Mouse (Mus musculus) lung, postnatal 0 days (tissue): Measurements from ENCODE around the gene Iqub. TPM values are rescaled to one million over a fixed set of nuclear protein-coding genes. Genes with fewer than 3 reads are reported as not detected.

Experiments used
- ATAC-seq: fragments of 200-750 bp; cut with Nextera tagmentation; 2 replicates; pipeline ENCODE4 v1.8.0; 2017; ENCODE audit warnings: moderate library complexity
- DNase-seq: peaks from one replicate; pipeline ENCODE4 v3.0.0-alpha.2; 2016; ENCODE audit warnings: low spot score
- H3K27ac ChIP-seq: fragments of 300-500 bp; sonication (generic); 2 replicates; pipeline ENCODE4 v1.5.1; 2014; ENCODE audit warnings: antibody characterized with exemption, mild to moderate bottlenecking, low read length, mixed read lengths
- H3K27me3 ChIP-seq: fragments of 300-500 bp; sonication (generic); replicated peaks from 2 replicates; pipeline ENCODE4 v1.6.1; 2014; ENCODE audit warnings: low read length, mixed read lengths; ENCODE audit not compliant: insufficient read depth
- H3K36me3 ChIP-seq: fragments of 300-500 bp; sonication (generic); 2 replicates; pipeline ENCODE4 v1.6.1; 2014; ENCODE audit warnings: low read length, mixed read lengths; ENCODE audit not compliant: insufficient read depth
- H3K4me1 ChIP-seq: fragments of 300-500 bp; sonication (generic); 2 replicates; pipeline ENCODE4 v1.6.1; 2014; ENCODE audit warnings: antibody characterized with exemption, low read depth, low read length, mixed read lengths; ENCODE audit not compliant: insufficient read depth
- H3K4me2 ChIP-seq: fragments of 300-500 bp; sonication (generic); replicated peaks from 2 replicates; pipeline ENCODE4 v1.6.1; 2014; ENCODE audit warnings: low read depth, mild to moderate bottlenecking, low read length, moderate library complexity, mixed read lengths
- H3K4me3 ChIP-seq: fragments of 300-500 bp; sonication (generic); 2 replicates; pipeline ENCODE4 v1.5.1; 2014; ENCODE audit warnings: low read depth, low read length
- H3K9ac ChIP-seq: fragments of 300-500 bp; sonication (generic); replicated peaks from 2 replicates; pipeline ENCODE4 v1.6.1; 2014; ENCODE audit warnings: low read depth, mild to moderate bottlenecking
- H3K9me3 ChIP-seq: fragments of 300-500 bp; sonication (generic); 2 replicates; pipeline ENCODE4 v1.6.1; 2016; ENCODE audit warnings: low read length, mixed read lengths
- CTCF ChIP-seq: IDR thresholded peaks from 2 replicates; pipeline ENCODE4 v1.5.1; 2016; ENCODE audit warnings: antibody characterized with exemption, mild to moderate bottlenecking
- EP300 ChIP-seq: IDR thresholded peaks from 2 replicates; pipeline ENCODE4 v1.6.1; 2016; ENCODE audit warnings: antibody characterized with exemption, mild to moderate bottlenecking, control low read depth
- WGBS: fragments of 180-500 bp; shearing (Covaris S2); extraction: QIAGEN DNeasy Blood & Tissue Kit; methylation state at CpG from one replicate; pipeline ENCODE4 v1.1.7; 2014; 5-methylcytosine and 5-hydroxymethylcytosine counted together
- polyA plus RNA-seq: library from polyadenylated mRNA; unstranded; fragments of >200 nt; fragmentation: Nextera tagmentation; extraction: Ambion mirVana; gene quantifications from 2 replicates; pipeline ENCODE4 v1.2.1, GENCODE M21; 2015

Iqub gene
- polyA plus RNA-seq, 1 experiment from 2014 or later, result 1.9 TPM

DNA sequence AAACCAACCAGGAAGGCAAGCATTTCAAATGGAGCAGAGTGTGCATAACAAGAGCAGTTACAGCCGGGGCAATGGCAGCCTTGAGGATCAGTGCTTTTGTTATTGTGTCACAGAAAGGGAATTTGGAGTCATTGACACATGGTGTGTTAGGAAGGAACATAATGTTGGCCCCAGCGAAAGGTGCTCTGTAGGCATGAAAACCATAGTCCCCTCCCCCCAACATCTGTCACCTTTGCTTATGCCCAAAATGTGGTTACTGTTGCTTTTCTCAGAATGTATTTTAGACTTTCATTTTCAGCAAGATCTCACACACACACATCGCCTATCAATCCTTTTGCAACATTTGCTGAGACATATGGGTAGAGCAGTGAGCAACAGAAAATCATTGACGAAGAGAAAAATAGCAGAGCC lies 117.6 kb downstream of the Iqub start:
- no peaks in the 10 kb centered on the region for H3K9me3 ChIP-seq
- no peaks in the 10 kb centered on the region for H3K36me3 ChIP-seq
- DNase-seq (no peak), ATAC-seq (no peak)
- no peak overlapping the region for H3K4me2 ChIP-seq
- H3K4me3 ChIP-seq, result no peak overlapping the region
- H3K9ac ChIP-seq, result no peak overlapping the region
- TF ChIP-seq EP300 (no peak), CTCF (no peak)
- 88% methylated on average over 4 of the region's 4 CpGs for WGBS
- H3K27me3 ChIP-seq, result no peaks in the 10 kb centered on the region
- H3K4me1 ChIP-seq, result no peaks in the 10 kb centered on the region
- no peak overlapping the region for H3K27ac ChIP-seq

Other genes with a start within 250 kb of the Iqub start
- 227 and 244 TPM in 2 replicates for gene Ndufa5, start 12.9 kb upstream of the Iqub start, polyA plus RNA-seq
- gene Asb15, start 13.1 kb upstream of the Iqub start, polyA plus RNA-seq, result 0.02 and 0.07 TPM in 2 replicates
- 0.47 and 0.83 TPM in 2 replicates for gene Lmod2, start 82.7 kb upstream of the Iqub start, polyA plus RNA-seq
- 88.3 and 93.5 TPM in 2 replicates for gene Wasl, start 149.9 kb upstream of the Iqub start, polyA plus RNA-seq
- not detected in 2 replicates for gene Hyal6, start 218.2 kb upstream of the Iqub start, polyA plus RNA-seq
- not detected in 2 replicates for gene Hyal4, start 233.3 kb upstream of the Iqub start, polyA plus RNA-seq